Mouse (Mus musculus): ENCODE measurements around the gene Krtap1-4.

- TF ChIP-seq CTCF (IDR thresholded peaks at IDR 0.05; ENCODE audit: low read depth) (no peak), EP300 (IDR thresholded peaks at IDR 0.05; ENCODE audit: low read depth) (no peak)
Measured at GRCm38 (mm10) chr11:99628138-99628537, 44.7 kb upstream of the Krtap1-4 start, which contains the start of gene Krtap4-1.
